In the genomic region with DNA sequence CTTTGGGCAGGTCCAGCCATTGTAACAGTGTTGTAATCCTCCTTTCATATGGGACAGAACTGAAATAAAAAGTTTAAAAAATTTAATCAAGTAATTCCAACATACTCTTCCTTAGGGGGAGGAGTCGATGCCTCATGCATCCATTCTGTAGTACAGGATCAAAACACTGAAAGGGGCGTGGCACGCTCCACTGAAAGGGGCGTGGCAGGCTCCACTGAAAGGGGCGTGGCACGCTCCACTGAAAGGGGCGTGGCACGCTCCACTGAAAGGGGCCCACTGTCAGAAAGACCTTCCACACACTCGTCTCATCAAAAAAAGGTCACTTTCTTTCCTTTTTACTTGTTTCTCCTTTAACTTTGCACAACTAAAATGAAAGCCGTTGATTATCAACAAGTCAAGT, we compare ENCODE assay signal across 25 mouse cellular contexts. TPM values are rescaled to one million over a fixed set of nuclear protein-coding genes. Genes with fewer than 3 reads are reported as not detected.
DNase-seq lines count a peak whose midpoint lies in the region; ATAC-seq lines count a peak whose summit lies in the region.
"Had no signal": no experiment of that assay in that cellular context is flagged by ENCODE, and none has a peak within 500 bp of the region (broad histone marks: within the 10 kb centered on the region; RNA-seq: fewer than 3 reads in every experiment).

No protein-coding gene starts in this region.

- no peaks in the 10 kb centered on the region for H3K4me1 ChIP-seq in heart, embryonic 11.5 days (ENCODE audit: control insufficient read depth, insufficient read depth, low read length)
- peaks cover 4% of the 10 kb centered on the region; the same call in 1 of the 2 replicates for H3K4me1 ChIP-seq in heart, embryonic 10.5 days
- H3K4me1 ChIP-seq: hindbrain, embryonic 13.5 days; midbrain, embryonic 13.5 days had no signal

- WGBS in heart, embryonic 11.5 days (ENCODE audit: insufficient replicate concordance), result 88% methylated on average over 10 of the region's 10 CpGs
- 85% methylated on average over 10 of the region's 10 CpGs for WGBS in heart, embryonic 10.5 days

- no peaks in the 10 kb centered on the region for H3K36me3 ChIP-seq in heart, embryonic 11.5 days (ENCODE audit: control insufficient read depth, insufficient read depth, low read length)
- H3K36me3 ChIP-seq in heart, embryonic 10.5 days, result no peaks in the 10 kb centered on the region

- H3K4me2 ChIP-seq in heart, embryonic 11.5 days, result no peak overlapping the region
- H3K4me2 ChIP-seq: embryonic facial prominence, embryonic 12.5 days; hindbrain, embryonic 13.5 days; limb, embryonic 12.5 days; midbrain, embryonic 13.5 days had no signal

- no peak overlapping the region for H3K9ac ChIP-seq in heart, embryonic 11.5 days (ENCODE audit: low read depth, low read length)
- H3K9ac ChIP-seq: embryonic facial prominence, embryonic 12.5 days; hindbrain, embryonic 13.5 days; limb, embryonic 12.5 days; midbrain, embryonic 13.5 days had no signal

- 0 out of 2 replicates have a peak, but pooled peaks have one; percentile 18 for ATAC-seq in heart, embryonic 11.5 days (replicated peaks; ENCODE audit: insufficient number of reproducible peaks, low FRiP score, low TSS enrichment)
- peak; percentile 61; the same call in 1 of the 2 replicates for ATAC-seq in erythroid progenitor cell, adult 5-6 weeks (replicated peaks; ENCODE audit: low FRiP score, poor library complexity, severe bottlenecking)
- ATAC-seq in megakaryocyte progenitor cell, adult 5-6 weeks (replicated peaks; ENCODE audit: poor library complexity), result peak; percentile 31; the same call in 1 of the 2 replicates
- ATAC-seq: forebrain, embryonic 16.5 days; intestine, postnatal 0 days; lung, postnatal 0 days; midbrain, embryonic 13.5 days had no signal

- H3K9me3 ChIP-seq in heart, embryonic 11.5 days (replicated peaks; ENCODE audit: control insufficient read depth, low read length), result peaks cover 4% of the 10 kb centered on the region; the same call in 1 of the 2 replicates
- H3K9me3 ChIP-seq in heart, embryonic 10.5 days, result no peaks in the 10 kb centered on the region
- H3K9me3 ChIP-seq: embryonic facial prominence, embryonic 12.5 days; hindbrain, embryonic 13.5 days had no signal

- H3K27me3 ChIP-seq in heart, embryonic 11.5 days (ENCODE audit: control insufficient read depth, insufficient read depth, low read length), result no peaks in the 10 kb centered on the region
- H3K27me3 ChIP-seq in heart, embryonic 10.5 days (ENCODE audit: insufficient read depth, poor library complexity, severe bottlenecking), result no peaks in the 10 kb centered on the region
- H3K27me3 ChIP-seq: embryonic facial prominence, embryonic 12.5 days; hindbrain, embryonic 13.5 days; limb, embryonic 12.5 days; midbrain, embryonic 13.5 days had no signal

- H3K27ac ChIP-seq in heart, embryonic 11.5 days (ENCODE audit: low read depth, low read length), result no peak overlapping the region
- H3K27ac ChIP-seq in heart, embryonic 10.5 days, result no peak overlapping the region
- H3K27ac ChIP-seq: embryonic facial prominence, embryonic 12.5 days; hindbrain, embryonic 13.5 days; limb, embryonic 12.5 days; midbrain, embryonic 13.5 days had no signal

- no peak overlapping the region for H3K4me3 ChIP-seq in heart, embryonic 11.5 days (ENCODE audit: low read depth, low read length)
- H3K4me3 ChIP-seq in heart, embryonic 10.5 days, result no peak overlapping the region
- H3K4me3 ChIP-seq: embryonic facial prominence, embryonic 12.5 days; hindbrain, embryonic 13.5 days; limb, embryonic 12.5 days; midbrain, embryonic 13.5 days had no signal

- no peak for DNase-seq in heart, embryonic 10.5 days (ENCODE audit: low spot score)
- DNase-seq in ES-CJ7 (ENCODE audit: low read depth, low spot score), result peak; percentile 70
- DNase-seq in adrenal gland, postnatal 10 days, result no peak
- no peak for DNase-seq in layer of hippocampus, postnatal 36 days
- DNase-seq: adrenal gland, adult 8-10 months; cerebellum, adult 8-10 months; embryo, embryonic 11 days; heart, postnatal 4 days; kidney, adult 9 months; kidney, postnatal 14 days; layer of hippocampus, adult 9-11 months; lung, adult 18-20 months; lung, postnatal 4 days; thymus, adult 18-20 months; thymus, postnatal 25 days had no signal

RNA-seq across cellular contexts. Expression of a gene that starts 36.7 kb away (rescaled TPM):
- 2.0 and 2.1 TPM in 2 replicates for polyA plus RNA-seq in heart, embryonic 11.5 days (2014; fragmentation: Nextera tagmentation; extraction: Ambion mirVana)
- 1.5 and 2.1 TPM in 2 replicates for polyA plus RNA-seq in heart, embryonic 10.5 days (2016; fragmentation: Nextera tagmentation; extraction: Ambion mirVana)
- total RNA-seq in erythroid progenitor cell, adult 5-6 weeks (2015; ENCODE audit: low replicate concordance), result 1.3 and 2.9 TPM in 2 replicates
- total RNA-seq in erythroid progenitor cell, adult 5-6 weeks (2017; ENCODE audit: low replicate concordance), result 0.30 and 1.4 TPM in 2 replicates
- total RNA-seq in megakaryocyte progenitor cell, adult 5-6 weeks (2015), result 0.22 and 0.54 TPM in 2 replicates
- total RNA-seq in megakaryocyte progenitor cell, adult 5-6 weeks (2017), result 0.10 and 0.12 TPM in 2 replicates
- 10 to 100 TPM in 1 of 2 experiments, 1 to 10 TPM in 1; 9.5 to 12.0 TPM for total RNA-seq in adrenal gland, postnatal 10 days (2021)
- total RNA-seq in layer of hippocampus, postnatal 36 days (2021), result under 1 TPM; 0.35 to 0.67 TPM
